Mouse (Mus musculus) heart, adult 2 months (tissue): ENCODE measurements around the gene Shb. TPM values are rescaled to one million over a fixed set of nuclear protein-coding genes. Genes with fewer than 3 reads are reported as not detected.
"Not testable (repeated sequence)": the region's sequence is repeated elsewhere in the genome, so short reads cannot be mapped to it uniquely, and the experiment has no call there.

Source experiments
- DNase-seq, 2 experiments: peaks; one replicate each; pipeline ENCODE4 v3.0.0; 2021
- H3K27ac ChIP-seq: fragments of 200-600 bp; 2 replicates; pipeline ENCODE4 v1.8.1; 2022
- H3K27me3 ChIP-seq: fragments of 200-500 bp; 2 replicates; pipeline ENCODE4 v1.6.1; 2012; ENCODE audit warnings: mild to moderate bottlenecking, low read length, inconsistent platforms, mixed read lengths; ENCODE audit not compliant: control insufficient read depth, insufficient read depth
- H3K36me3 ChIP-seq: fragments of 200-500 bp; 2 replicates; pipeline ENCODE4 v1.6.1; 2012; ENCODE audit warnings: low read length, inconsistent platforms; ENCODE audit not compliant: control insufficient read depth, insufficient read depth
- H3K4me1 ChIP-seq: fragments of 200-500 bp; 2 replicates; pipeline ENCODE4 v1.6.1; 2011; ENCODE audit warnings: low read length; ENCODE audit not compliant: control insufficient read depth, insufficient read depth
- H3K4me3 ChIP-seq: fragments of 200-600 bp; 2 replicates; pipeline ENCODE4 v1.8.1; 2022
- H3K79me2 ChIP-seq: fragments of 200-500 bp; replicated peaks from 2 replicates; pipeline ENCODE4 v1.6.1; 2012; ENCODE audit warnings: mild to moderate bottlenecking, inconsistent platforms, low read length, moderate library complexity, mixed read lengths; ENCODE audit not compliant: control insufficient read depth, insufficient read depth
- H3K9ac ChIP-seq: fragments of 200-500 bp; 2 replicates; pipeline ENCODE4 v1.6.1; 2012; ENCODE audit warnings: low read depth, mild to moderate bottlenecking, control low read depth, inconsistent platforms, low read length, mixed read lengths
- CTCF ChIP-seq: fragments of 200-600 bp; IDR thresholded peaks from 2 replicates; pipeline ENCODE4 v1.8.1; 2022; ENCODE audit warnings: antibody characterized with exemption, mild to moderate bottlenecking, moderate library complexity
- EP300 ChIP-seq: fragments of 200-500 bp; IDR thresholded peaks from 2 replicates; pipeline ENCODE4 v1.6.1; 2011; ENCODE audit warnings: low read depth, low read length, control low read depth; ENCODE audit not compliant: insufficient read depth
- POLR2A ChIP-seq: fragments of 200-500 bp; IDR thresholded peaks from 2 replicates; pipeline ENCODE4 v1.6.1; 2011; ENCODE audit warnings: mild to moderate bottlenecking, low read depth, low read length, control low read depth; ENCODE audit not compliant: insufficient read depth
- WGBS: fragments of 180-500 bp; shearing (Covaris S2); methylation state at CpG from one replicate; pipeline ENCODE4 v1.1.7; 2018; 5-methylcytosine and 5-hydroxymethylcytosine counted together
- intact Hi-C: fragments of 180-260 bp; cut with DNase I; formaldehyde crosslinking; loops from one replicate; pipeline ENCODE4 v1.15.1; 2025
- polyA plus RNA-seq: library from polyadenylated mRNA; depleted of rRNA; stranded (reverse); fragments of >200 nt; gene quantifications from 2 replicates; pipeline ENCODE4 v1.2.3, GENCODE M21; 2012
- total RNA-seq, 2 experiments: library from RNA; stranded (reverse); gene quantifications; 2 replicates each; pipeline ENCODE4 v1.2.3; 2021

Shb gene
- total and polyA plus RNA-seq, 3 experiments, result 19.4 to 43.0 (median 27.2) TPM

DNA sequence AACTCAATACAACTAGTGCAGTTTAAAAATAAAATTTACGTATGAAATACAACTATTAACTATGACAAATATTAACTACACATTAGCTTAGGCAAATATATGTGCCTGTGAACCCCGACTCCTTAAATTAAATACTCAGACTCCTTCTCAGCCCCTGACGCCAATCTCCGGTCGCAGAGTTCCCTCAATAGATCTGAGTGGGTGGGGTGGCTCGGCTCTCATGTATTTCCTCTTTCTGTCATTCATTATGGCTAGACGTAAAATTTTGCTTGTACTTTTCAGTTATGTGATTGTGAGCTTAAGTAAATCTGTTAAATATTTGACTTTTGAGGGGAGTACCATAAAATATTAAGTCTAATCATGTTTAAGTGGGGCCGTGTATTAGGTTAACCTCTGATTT lies 139.3 kb downstream of the Shb start:
- Histone ChIP-seq H3K9ac (no peak overlapping the region), H3K4me3 (no peak overlapping the region), H3K27ac (no peak overlapping the region), H3K4me1 (peaks cover 2% of the 10 kb centered on the region), H3K27me3 (no peaks in the 10 kb centered on the region), H3K79me2 (0 out of 2 replicates have a peak, but pooled peaks cover 1% of the 10 kb centered on the region), H3K36me3 (peaks cover 4% of the 10 kb centered on the region)
- no peak for DNase-seq
- intact Hi-C loops, result no loop called here
- TF ChIP-seq EP300 (no peak), CTCF (no peak), POLR2A (no peak)
- WGBS, result 72% methylated on average over 8 of the region's 8 CpGs

DNA sequence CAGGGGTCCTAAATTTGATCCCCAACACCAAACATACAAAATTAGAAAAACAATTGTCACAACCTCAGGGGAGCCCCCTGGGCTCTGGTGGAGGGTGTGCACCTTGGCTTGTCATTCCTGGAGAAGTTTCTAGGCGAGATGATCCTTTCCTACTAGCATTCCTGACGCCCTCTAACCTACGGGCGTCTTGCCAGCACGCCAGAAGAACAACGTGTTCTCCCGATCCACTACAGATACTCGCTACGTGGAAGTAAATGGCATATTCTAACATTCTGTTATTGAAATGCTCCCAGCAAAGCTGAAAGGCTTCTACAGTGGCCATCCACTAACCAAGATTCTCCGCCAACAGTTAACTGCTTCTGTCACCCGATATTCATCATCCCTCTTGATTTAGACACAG lies 139.7 kb downstream of the Shb start:
- Histone ChIP-seq H3K9ac (no peak overlapping the region), H3K4me1 (peaks cover under 1% of the 10 kb centered on the region; the same call in 1 of the 2 replicates), H3K27ac (no peak overlapping the region), H3K36me3 (peaks cover under 1% of the 10 kb centered on the region), H3K4me3 (no peak overlapping the region), H3K79me2 (0 out of 2 replicates have a peak, but pooled peaks cover 1% of the 10 kb centered on the region), H3K27me3 (no peaks in the 10 kb centered on the region)
- no peak for DNase-seq
- intact Hi-C loops, result no loop called here
- TF ChIP-seq CTCF, result no peak
- 44% methylated on average over 11 of the region's 11 CpGs for WGBS

DNA sequence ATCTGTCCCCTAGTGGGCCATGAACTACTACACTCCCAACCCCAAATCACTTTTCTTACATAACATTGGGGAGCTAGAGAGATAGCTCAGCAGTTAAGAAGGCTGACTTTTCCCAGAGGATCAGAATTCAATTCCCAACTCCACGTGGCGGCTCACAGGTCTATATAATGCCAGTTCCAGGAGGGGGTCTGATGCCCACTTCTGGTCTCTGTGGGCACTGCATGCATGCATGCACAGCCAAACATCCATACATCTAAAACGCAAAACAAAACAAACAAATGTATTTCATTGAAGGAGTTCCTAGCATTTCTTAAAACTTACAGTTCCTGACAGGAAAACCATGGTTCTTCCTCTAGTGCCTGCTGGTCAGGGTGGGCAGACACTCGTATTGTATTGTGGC lies 140.2 kb downstream of the Shb start:
- Histone ChIP-seq H3K27ac (no peak overlapping the region), H3K79me2 (no peaks in the 10 kb centered on the region), H3K36me3 (no peaks in the 10 kb centered on the region), H3K4me1 (no peaks in the 10 kb centered on the region), H3K9ac (no peak overlapping the region), H3K27me3 (no peaks in the 10 kb centered on the region), H3K4me3 (no peak overlapping the region)
- DNase-seq, result no peak
- intact Hi-C loops, result no loop called here
- 71% methylated on average over 4 of the region's 4 CpGs for WGBS
- TF ChIP-seq POLR2A, result no peak
- TF ChIP-seq CTCF, result peak; percentile 22

DNA sequence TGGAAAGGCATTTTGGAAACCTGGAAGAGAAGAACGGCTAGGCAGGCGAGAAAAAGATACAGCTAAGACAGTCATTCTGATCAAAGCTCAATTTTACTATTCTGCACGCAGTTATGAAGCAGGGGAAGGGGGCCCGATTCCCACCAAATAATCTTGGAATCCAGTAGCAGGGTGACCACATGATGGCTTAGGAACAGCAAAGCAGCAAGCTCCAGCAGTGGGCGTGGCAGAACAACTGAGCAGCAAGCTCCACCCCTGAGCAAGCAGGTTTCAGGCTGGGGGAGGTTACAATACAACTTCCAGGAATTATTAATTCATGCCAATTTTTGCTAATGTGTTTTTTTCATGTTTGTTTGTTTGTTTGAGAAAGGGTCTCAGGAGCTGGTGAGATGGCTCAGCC lies 145.0 kb downstream of the Shb start:
- WGBS, result 91% methylated on average over 5 of the region's 5 CpGs
- H3K9ac ChIP-seq, H3K27ac ChIP-seq, H3K27me3 ChIP-seq, intact Hi-C loops, H3K36me3 ChIP-seq, H3K4me3 ChIP-seq, H3K4me1 ChIP-seq, H3K79me2 ChIP-seq, DNase-seq: not testable (repeated sequence)

DNA sequence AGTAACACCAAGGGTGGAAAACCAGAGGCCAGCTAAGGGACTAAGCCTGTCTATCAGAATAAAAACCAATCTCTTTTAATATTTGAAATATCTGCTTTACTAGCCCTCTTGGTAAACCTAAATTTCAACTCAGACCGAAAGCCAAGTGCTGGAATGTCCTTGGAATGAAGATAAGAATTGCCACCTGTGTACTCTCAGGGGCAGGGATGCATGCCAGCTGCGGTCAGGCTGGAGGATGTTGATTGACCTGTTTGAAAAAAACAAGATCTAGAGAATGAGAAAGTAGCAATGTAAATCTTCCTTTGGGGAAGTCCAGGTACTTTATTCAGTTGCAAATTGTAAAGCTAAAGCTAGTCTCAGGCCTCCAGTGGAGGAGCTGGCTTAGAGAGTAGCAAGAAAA lies 150.1 kb downstream of the Shb start:
- H3K27me3 ChIP-seq, H3K9ac ChIP-seq, intact Hi-C loops, H3K27ac ChIP-seq, H3K79me2 ChIP-seq, H3K36me3 ChIP-seq, H3K4me1 ChIP-seq, DNase-seq, H3K4me3 ChIP-seq: not testable (repeated sequence)
- 43% methylated on average over 2 of the region's 2 CpGs for WGBS

DNA sequence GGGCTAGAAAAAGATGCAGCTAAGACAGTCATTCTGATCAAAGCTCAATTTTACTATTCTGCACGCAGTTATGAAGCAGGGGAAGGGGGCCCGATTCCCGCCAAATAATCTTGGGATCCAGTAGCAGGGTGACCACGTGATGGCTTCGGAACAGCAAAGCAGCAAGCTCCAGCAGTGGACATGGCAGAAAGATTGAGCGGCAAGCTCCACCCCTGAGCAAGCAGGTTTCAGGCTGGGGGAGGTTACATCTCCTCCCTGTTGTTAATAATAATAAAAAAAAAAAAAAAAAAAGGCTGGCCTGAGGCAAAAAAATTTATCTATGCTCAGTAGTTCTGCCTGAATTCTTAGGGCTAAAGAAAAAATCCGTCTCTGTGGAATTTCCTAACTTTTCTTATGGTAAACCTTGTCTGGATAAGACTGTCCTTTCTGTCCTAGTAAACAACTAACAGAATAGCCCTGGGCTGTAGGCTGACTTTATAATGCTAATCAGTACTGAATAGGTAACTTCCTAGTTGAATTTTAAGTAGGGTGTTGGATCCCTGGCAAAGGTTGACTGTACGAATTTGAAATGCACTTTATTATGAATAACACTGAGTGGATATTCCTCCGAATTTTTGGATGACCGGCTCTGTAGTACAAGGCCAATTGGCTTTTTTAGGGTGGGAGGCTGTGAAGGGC lies 151.2 kb downstream of the Shb start:
- H3K79me2 ChIP-seq, H3K4me3 ChIP-seq, intact Hi-C loops, H3K9ac ChIP-seq, DNase-seq, H3K36me3 ChIP-seq, H3K4me1 ChIP-seq, H3K27me3 ChIP-seq, H3K27ac ChIP-seq: not testable (repeated sequence)
- WGBS, result 86% methylated on average over 10 of the region's 10 CpGs

DNA sequence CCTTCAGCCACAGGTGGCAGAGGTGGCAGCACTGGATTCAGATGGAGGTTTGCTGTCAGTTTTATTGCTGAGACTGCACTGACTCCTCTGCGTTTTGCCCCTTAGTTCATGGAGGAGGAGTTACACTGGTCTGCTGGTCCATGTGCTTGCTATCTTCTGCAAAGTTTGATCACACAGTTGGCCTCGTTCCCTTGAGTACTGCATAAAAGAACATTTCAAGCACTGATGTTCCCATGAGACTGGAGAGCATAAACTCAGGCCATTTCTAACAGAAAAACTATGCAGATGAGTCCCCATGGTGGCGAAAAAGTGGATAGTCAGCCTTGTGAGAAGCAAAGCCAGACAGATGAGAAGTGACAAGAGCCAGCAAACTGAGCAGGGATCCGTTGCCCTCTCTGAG lies 155.7 kb downstream of the Shb start:
- no peak overlapping the region for H3K4me3 ChIP-seq
- H3K4me1 ChIP-seq, result no peaks in the 10 kb centered on the region
- no peaks in the 10 kb centered on the region; the same call in 1 of the 2 replicates for H3K36me3 ChIP-seq
- TF ChIP-seq EP300, result no peak
- TF ChIP-seq CTCF, result no peak
- no peak for TF ChIP-seq POLR2A
- no peak for DNase-seq
- H3K79me2 ChIP-seq, result no peaks in the 10 kb centered on the region
- no peak overlapping the region for H3K27ac ChIP-seq
- no peaks in the 10 kb centered on the region for H3K27me3 ChIP-seq
- intact Hi-C loops, result no loop called here
- no peak overlapping the region for H3K9ac ChIP-seq
- 60% methylated on average over 4 of the region's 4 CpGs for whole genome bisulfite sequencing
